16 mouse cellular contexts compared by ENCODE assay signal in the genomic region with DNA sequence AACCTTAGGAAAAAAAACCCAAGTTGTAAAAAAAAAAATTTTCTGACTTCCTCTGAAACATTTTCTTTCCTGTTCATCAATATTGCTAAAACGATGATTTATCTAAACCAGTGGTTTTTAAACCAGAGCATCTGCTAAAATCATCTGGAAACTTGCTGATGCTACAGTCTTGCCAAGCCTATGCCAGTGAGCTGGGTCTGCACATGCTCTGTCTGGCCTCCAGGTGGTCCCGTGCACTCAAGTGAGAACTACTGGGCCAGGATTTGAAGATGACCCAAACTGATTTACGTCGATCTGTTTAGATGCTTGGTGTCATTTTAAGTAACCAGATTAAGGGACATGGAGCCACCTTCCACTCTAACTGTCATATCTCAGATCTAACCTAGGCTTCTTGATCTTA.
DNase-seq lines count a peak whose midpoint lies in the region; ATAC-seq and TF ChIP-seq lines count a peak whose summit lies in the region.
"Had no signal": no experiment of that assay in that cellular context is flagged by ENCODE, and none has a peak within 500 bp of the region (broad histone marks: within the 10 kb centered on the region; RNA-seq: fewer than 3 reads in every experiment).

No protein-coding gene starts in this region.

- no peak overlapping the region for H3K9ac ChIP-seq in liver, embryonic 14.5 days (replicated peaks)
- H3K9ac ChIP-seq in liver, embryonic 11.5 days (ENCODE audit: low read depth, low read length), result no peak overlapping the region
- no peak overlapping the region for H3K9ac ChIP-seq in ES-Bruce4 (ENCODE audit: low read depth, poor library complexity, severe bottlenecking)
- no peak overlapping the region for H3K9ac ChIP-seq in forebrain, embryonic 14.5 days (ENCODE audit: low read length)
- H3K9ac ChIP-seq: hindbrain, embryonic 14.5 days; limb, embryonic 15.5 days; lung, embryonic 15.5 days; midbrain, embryonic 12.5 days had no signal

- no peak for ATAC-seq in liver, embryonic 14.5 days (ENCODE audit: insufficient read depth)
- ATAC-seq in liver, embryonic 11.5 days (replicated peaks; ENCODE audit: low FRiP score), result no peak
- ATAC-seq in forebrain, embryonic 14.5 days, result no peak

- DNase-seq in adrenal gland, postnatal 36 days, result peak; percentile 0 to 7
- DNase-seq in adrenal gland, adult 8-10 months, result no peak
- DNase-seq in liver, embryonic 14.5 days (ENCODE audit: low read depth in 3 of 3, low spot score in 3 of 3), result no peak
- DNase-seq in liver, embryonic 11.5 days (ENCODE audit: low spot score), result no peak
- peak; percentile 37 for DNase-seq in forebrain, embryonic 14.5 days (ENCODE audit: low spot score)
- DNase-seq in heart, adult 8-10 months (ENCODE audit: low spot score), result no peak
- DNase-seq in kidney, adult 11 months, result no peak
- DNase-seq: kidney, adult 9 months; thymus, adult 2 months had no signal

- H3K36me3 ChIP-seq in liver, embryonic 14.5 days (replicated peaks; ENCODE audit: control insufficient read depth, insufficient read depth, low read depth), result no peaks in the 10 kb centered on the region
- H3K36me3 ChIP-seq in liver, embryonic 11.5 days (ENCODE audit: control insufficient read depth, insufficient read depth, low read length), result no peaks in the 10 kb centered on the region
- no peaks in the 10 kb centered on the region for H3K36me3 ChIP-seq in ES-Bruce4 (ENCODE audit: control insufficient read depth, insufficient read depth, low read length, poor library complexity, severe bottlenecking)
- H3K36me3 ChIP-seq in forebrain, embryonic 14.5 days (ENCODE audit: control insufficient read depth, insufficient read depth, low read length), result no peaks in the 10 kb centered on the region
- H3K36me3 ChIP-seq: limb, embryonic 15.5 days; lung, embryonic 15.5 days; midbrain, embryonic 12.5 days had no signal

- 72% methylated on average over 4 of the region's 4 CpGs for WGBS in liver, embryonic 14.5 days (ENCODE audit: insufficient replicate concordance)
- 79% methylated on average over 4 of the region's 4 CpGs for WGBS in liver, embryonic 11.5 days
- 82% methylated on average over 4 of the region's 4 CpGs for WGBS in forebrain, embryonic 14.5 days

- no peak for TF ChIP-seq EP300 in liver, embryonic 14.5 days (IDR thresholded peaks at IDR 0.05; ENCODE audit: low read depth)
- TF ChIP-seq EP300 in ES-Bruce4 (IDR thresholded peaks at IDR 0.05; ENCODE audit: insufficient read depth, low read depth, low read length), result no peak

- no peak for TF ChIP-seq POLR2A in ES-Bruce4 (IDR thresholded peaks at IDR 0.05; ENCODE audit: insufficient read depth, low read length)

- no peak overlapping the region for H3K4me2 ChIP-seq in liver, embryonic 14.5 days (ENCODE audit: low read depth)
- H3K4me2 ChIP-seq in liver, embryonic 11.5 days, result no peak overlapping the region
- no peak overlapping the region for H3K4me2 ChIP-seq in forebrain, embryonic 14.5 days (ENCODE audit: low read length)
- H3K4me2 ChIP-seq: hindbrain, embryonic 14.5 days; limb, embryonic 15.5 days; lung, embryonic 15.5 days; midbrain, embryonic 12.5 days had no signal

- TF ChIP-seq CTCF in liver, embryonic 14.5 days (IDR thresholded peaks at IDR 0.05; ENCODE audit: low read depth), result 0 out of 2 replicates have a peak, but pooled peaks have one; percentile 5
- TF ChIP-seq CTCF in ES-Bruce4 (IDR thresholded peaks at IDR 0.05; ENCODE audit: low read depth, low read length), result peak; percentile 17

- H3K9me3 ChIP-seq in liver, embryonic 14.5 days (ENCODE audit: control insufficient read depth, low read length), result no peaks in the 10 kb centered on the region
- H3K9me3 ChIP-seq in liver, embryonic 11.5 days (ENCODE audit: control insufficient read depth, low read length), result no peaks in the 10 kb centered on the region
- no peaks in the 10 kb centered on the region for H3K9me3 ChIP-seq in ES-Bruce4 (replicated peaks; ENCODE audit: control insufficient read depth, insufficient read depth, low read length, poor library complexity, severe bottlenecking)
- H3K9me3 ChIP-seq in forebrain, embryonic 14.5 days (replicated peaks; ENCODE audit: control insufficient read depth, low read length), result no peaks in the 10 kb centered on the region
- H3K9me3 ChIP-seq: limb, embryonic 15.5 days; lung, embryonic 15.5 days; midbrain, embryonic 12.5 days had no signal

- no peak overlapping the region for H3K27ac ChIP-seq in liver, embryonic 14.5 days
- no peak overlapping the region for H3K27ac ChIP-seq in liver, embryonic 11.5 days (ENCODE audit: low read depth, low read length)
- no peak overlapping the region for H3K27ac ChIP-seq in ES-Bruce4 (ENCODE audit: insufficient read depth, low read length)
- no peak overlapping the region for H3K27ac ChIP-seq in forebrain, embryonic 14.5 days (ENCODE audit: low read depth, low read length)
- H3K27ac ChIP-seq: hindbrain, embryonic 14.5 days; layer of hippocampus, adult 2 months; left cerebral cortex, adult 2 months; limb, embryonic 15.5 days; lung, embryonic 15.5 days; midbrain, embryonic 12.5 days had no signal

- H3K27me3 ChIP-seq in liver, embryonic 14.5 days (ENCODE audit: control insufficient read depth, insufficient read depth, low read length), result no peaks in the 10 kb centered on the region
- H3K27me3 ChIP-seq in liver, embryonic 11.5 days (replicated peaks; ENCODE audit: control insufficient read depth, insufficient read depth, low read length), result no peaks in the 10 kb centered on the region
- H3K27me3 ChIP-seq in ES-Bruce4 (ENCODE audit: control insufficient read depth, insufficient read depth, low read length, poor library complexity, severe bottlenecking), result no peaks in the 10 kb centered on the region
- H3K27me3 ChIP-seq in forebrain, embryonic 14.5 days (replicated peaks; ENCODE audit: control insufficient read depth, insufficient read depth, low read length), result no peaks in the 10 kb centered on the region
- H3K27me3 ChIP-seq: limb, embryonic 15.5 days; lung, embryonic 15.5 days; midbrain, embryonic 12.5 days had no signal

- H3K4me1 ChIP-seq in liver, embryonic 14.5 days (replicated peaks; ENCODE audit: control insufficient read depth in 2 of 2, insufficient read depth in 2 of 2, low read length in 1 of 2), result no peaks in the 10 kb centered on the region
- no peaks in the 10 kb centered on the region for H3K4me1 ChIP-seq in liver, embryonic 11.5 days (replicated peaks; ENCODE audit: control insufficient read depth, insufficient read depth, low read length)
- no peaks in the 10 kb centered on the region for H3K4me1 ChIP-seq in ES-Bruce4 (ENCODE audit: control insufficient read depth, insufficient read depth, low read length)
- no peaks in the 10 kb centered on the region for H3K4me1 ChIP-seq in forebrain, embryonic 14.5 days (ENCODE audit: control insufficient read depth, insufficient read depth, low read length)
- H3K4me1 ChIP-seq: limb, embryonic 15.5 days; lung, embryonic 15.5 days; midbrain, embryonic 12.5 days had no signal

- H3K4me3 ChIP-seq in liver, embryonic 14.5 days (ENCODE audit: insufficient read depth in 1 of 2, low read depth in 2 of 2, low read length in 2 of 2), result no peak overlapping the region
- H3K4me3 ChIP-seq in liver, embryonic 11.5 days (ENCODE audit: low read depth, low read length), result no peak overlapping the region
- no peak overlapping the region for H3K4me3 ChIP-seq in ES-Bruce4 (ENCODE audit: low read depth, low read length)
- no peak overlapping the region for H3K4me3 ChIP-seq in forebrain, embryonic 14.5 days (ENCODE audit: low read depth, low read length)
- H3K4me3 ChIP-seq: layer of hippocampus, adult 2 months; left cerebral cortex, adult 2 months; limb, embryonic 15.5 days; lung, embryonic 15.5 days; midbrain, embryonic 12.5 days had no signal

Comparison
In these comparisons a context has a peak if more than half of its experiments do, and no peak if none do; other contexts are left out.
1. DNase-seq: peak in adrenal gland, postnatal 36 days (2 of 2) and forebrain, embryonic 14.5 days (single experiment); none in adrenal gland, adult 8-10 months (single experiment), liver, embryonic 14.5 days (0 of 3), liver, embryonic 11.5 days (single experiment), heart, adult 8-10 months (single experiment) and kidney, adult 11 months (single experiment).